ENCODE assay signal across 10 mouse cellular contexts in the genomic region with DNA sequence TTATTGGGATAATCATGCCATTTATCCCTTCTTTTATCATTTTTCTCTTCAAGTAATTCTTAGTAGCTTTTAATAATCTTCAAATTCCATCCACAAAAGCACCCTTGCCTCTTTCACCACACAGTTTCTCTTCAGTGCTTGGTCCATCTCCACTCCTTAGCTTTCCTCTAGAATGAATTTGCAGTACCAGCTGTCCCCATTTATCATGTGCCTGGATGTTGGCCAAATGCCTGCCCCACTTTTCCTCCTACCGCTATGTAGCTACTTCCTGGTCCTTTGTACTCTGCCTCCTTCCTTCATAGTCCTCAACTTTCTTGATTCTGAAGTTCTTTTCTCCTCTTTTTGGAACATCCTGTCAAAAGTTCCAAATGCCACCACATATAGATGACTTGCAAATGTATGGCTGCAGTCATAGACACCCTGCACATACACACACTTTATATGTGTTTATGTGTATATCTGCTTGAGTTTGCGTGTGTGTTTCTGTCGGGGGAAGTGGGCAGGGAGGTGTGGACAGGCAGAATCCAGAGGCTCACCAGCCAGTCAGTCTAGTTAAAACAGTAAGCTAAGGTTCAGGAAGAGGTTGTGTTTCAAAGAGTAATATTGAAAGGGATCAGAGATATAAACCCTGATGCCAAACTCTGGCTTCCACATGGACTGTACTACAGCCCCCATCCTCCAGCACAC.
DNase-seq lines count a peak whose midpoint lies in the region; TF ChIP-seq lines count a peak whose summit lies in the region.
"Had no signal": no experiment of that assay in that cellular context is flagged by ENCODE, and none has a peak within 500 bp of the region (broad histone marks: within the 10 kb centered on the region; RNA-seq: fewer than 3 reads in every experiment).

No protein-coding gene starts in this region.

- H3K9ac ChIP-seq in heart, adult 2 months (ENCODE audit: low read depth, low read length), result no peak overlapping the region
- H3K9ac ChIP-seq: midbrain, embryonic 12.5 days had no signal

- WGBS in heart, adult 2 months, result 41% methylated on average over 3 of the region's 3 CpGs

- no peak for TF ChIP-seq CTCF in layer of hippocampus, adult 2 months (conservative IDR thresholded peaks at IDR 0.05)
- TF ChIP-seq CTCF in heart, adult 2 months (IDR thresholded peaks at IDR 0.05), result no peak

- DNase-seq in layer of hippocampus, adult 2 months (ENCODE audit: low spot score in 2 of 2), result peak in 1 of 2 experiments; percentile 36
- no peak for DNase-seq in layer of hippocampus, postnatal 10 days (ENCODE audit: low spot score in 2 of 2)
- peak; percentile 53 for DNase-seq in adrenal gland, postnatal 10 days
- DNase-seq in frontal cortex, postnatal 36 days (ENCODE audit: low spot score in 2 of 2), result peak; percentile 30 to 41
- peak; percentile 53 for DNase-seq in lung, postnatal 14 days
- no peak for DNase-seq in neural tube, embryonic 10.5 days (ENCODE audit: extremely low spot score, low spot score)
- no peak for DNase-seq in heart, adult 2 months
- DNase-seq in layer of hippocampus, adult 9-10 months (ENCODE audit: low spot score), result no peak

- no peak for TF ChIP-seq EP300 in heart, adult 2 months (IDR thresholded peaks at IDR 0.05; ENCODE audit: insufficient read depth, low read depth, low read length)

- TF ChIP-seq POLR2A in heart, adult 2 months (IDR thresholded peaks at IDR 0.05; ENCODE audit: insufficient read depth, low read depth, low read length), result no peak

- no peaks in the 10 kb centered on the region for H3K79me2 ChIP-seq in heart, adult 2 months (replicated peaks; ENCODE audit: control insufficient read depth, insufficient read depth, low read length)

- H3K27ac ChIP-seq in layer of hippocampus, adult 2 months, result peak overlapping the region; percentile 33; the same call in 1 of the 2 replicates
- no peak overlapping the region for H3K27ac ChIP-seq in heart, adult 2 months
- H3K27ac ChIP-seq: midbrain, embryonic 12.5 days had no signal

- H3K4me3 ChIP-seq in layer of hippocampus, adult 2 months, result no peak overlapping the region
- H3K4me3 ChIP-seq in heart, adult 2 months, result no peak overlapping the region
- H3K4me3 ChIP-seq: midbrain, embryonic 12.5 days had no signal

- intact Hi-C loops in heart, adult 2 months (cut with DNase I), result no loop called here

- H3K4me1 ChIP-seq in heart, adult 2 months (ENCODE audit: control insufficient read depth, insufficient read depth, low read length), result no peaks in the 10 kb centered on the region
- H3K4me1 ChIP-seq: midbrain, embryonic 12.5 days had no signal

- H3K27me3 ChIP-seq in heart, adult 2 months (ENCODE audit: control insufficient read depth, insufficient read depth, low read length), result no peaks in the 10 kb centered on the region
- H3K27me3 ChIP-seq: midbrain, embryonic 12.5 days; Patski had no signal

- H3K36me3 ChIP-seq in heart, adult 2 months (ENCODE audit: control insufficient read depth, insufficient read depth, low read length), result no peaks in the 10 kb centered on the region
- H3K36me3 ChIP-seq: midbrain, embryonic 12.5 days had no signal

Comparison
In these comparisons a context has a peak if more than half of its experiments do, and no peak if none do; other contexts are left out.
1. DNase-seq: peak in adrenal gland, postnatal 10 days (single experiment), frontal cortex, postnatal 36 days (2 of 2) and lung, postnatal 14 days (single experiment); none in layer of hippocampus, postnatal 10 days (0 of 2), neural tube, embryonic 10.5 days (single experiment), heart, adult 2 months (0 of 2) and layer of hippocampus, adult 9-10 months (single experiment).